Mouse (Mus musculus): ENCODE results near the gene Oaz2.

Oaz2 gene

GRCm38 (mm10) chr9:65695646-65696045 lies 27.8 kb downstream of the Oaz2 start:
- no peak for DNase-seq

DNA sequence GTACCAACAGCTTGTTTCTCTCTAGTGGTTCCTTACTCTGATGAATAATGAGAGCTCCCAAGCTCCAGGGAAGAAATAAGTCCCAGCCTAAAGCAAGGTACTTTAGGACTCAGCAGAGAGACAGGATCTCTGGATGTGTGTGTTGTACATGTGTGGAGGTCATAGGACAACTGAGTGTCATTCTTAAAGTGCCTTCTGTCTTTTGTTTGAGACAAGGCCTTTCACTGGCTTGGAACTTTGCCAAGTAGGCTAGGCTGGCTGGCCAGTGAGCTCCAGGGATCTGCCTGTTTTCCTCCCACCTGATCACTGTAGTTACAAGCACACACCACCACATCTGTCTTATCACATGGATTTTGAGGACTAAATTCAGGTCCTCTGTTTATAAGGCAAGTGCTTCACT lies 28.5 kb downstream of the Oaz2 start:
- DNase-seq = no peak

GRCm38 (mm10) chr9:65697356-65697755 lies 29.6 kb downstream of the Oaz2 start:
- DNase-seq = no peak

DNA sequence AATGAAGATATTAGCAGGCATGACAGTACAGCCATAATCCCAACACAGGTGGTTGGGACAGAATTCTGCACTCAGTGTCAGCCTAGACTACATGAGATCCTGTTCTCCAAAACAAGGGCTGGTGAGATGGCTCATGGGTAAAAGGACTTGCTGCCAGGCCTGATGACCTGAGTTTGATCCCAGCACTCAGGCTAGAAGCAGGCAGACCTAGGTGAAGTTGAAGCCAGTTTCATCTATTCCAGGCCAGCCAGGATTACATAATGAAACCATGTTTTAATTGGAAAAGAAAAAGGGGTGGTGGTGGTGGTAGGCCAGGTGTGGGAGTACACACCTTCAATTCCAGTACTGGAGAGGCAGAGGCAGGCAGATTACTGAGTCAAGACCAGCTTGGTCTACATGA lies 30.2 kb downstream of the Oaz2 start:
- DNase-seq = no peak

DNA sequence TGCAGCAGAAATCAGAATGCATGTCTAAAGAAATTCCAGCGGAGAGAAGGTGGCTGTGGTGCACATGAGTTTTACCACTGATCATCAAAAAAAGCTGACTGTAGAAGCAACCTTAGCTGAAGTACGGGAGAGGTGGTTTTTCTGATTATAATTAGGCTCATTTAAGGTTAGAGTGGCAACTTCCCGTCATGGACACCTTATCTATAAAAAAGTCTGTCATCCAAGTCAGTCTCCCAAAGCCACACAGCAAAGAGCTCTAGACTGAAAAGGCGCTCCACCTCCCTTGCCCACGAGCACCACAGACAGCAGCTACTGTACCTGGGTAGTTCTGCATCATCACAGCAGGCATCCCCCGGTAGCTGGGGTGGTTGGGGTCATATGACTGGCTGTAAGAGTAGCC lies 32.7 kb downstream of the Oaz2 start:
- no peak for DNase-seq

- no peak for DNase-seq
Measured at GRCm38 (mm10) chr9:65702286-65702685, 34.5 kb downstream of the Oaz2 start.

DNA sequence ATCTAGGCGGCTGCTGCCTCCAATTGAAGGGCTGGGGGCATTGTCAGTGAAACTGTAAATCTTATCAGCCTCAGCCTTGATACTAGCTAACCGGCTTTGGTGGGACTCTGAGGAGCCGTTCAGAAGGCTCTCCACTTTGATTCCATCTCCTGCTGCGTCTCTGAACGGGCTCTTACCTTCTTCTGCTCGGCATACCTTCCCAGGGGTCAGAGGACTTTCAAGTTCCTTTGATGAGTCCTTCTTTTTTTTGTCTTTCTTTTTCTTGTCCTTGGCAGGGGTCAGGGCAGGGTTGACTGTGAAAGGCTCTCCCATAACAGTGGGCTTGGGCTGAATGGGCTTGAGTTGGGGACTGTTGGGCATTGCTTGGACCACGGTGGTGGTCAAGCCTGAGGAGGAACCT lies 35.4 kb downstream of the Oaz2 start:
- DNase-seq = no peak

DNA sequence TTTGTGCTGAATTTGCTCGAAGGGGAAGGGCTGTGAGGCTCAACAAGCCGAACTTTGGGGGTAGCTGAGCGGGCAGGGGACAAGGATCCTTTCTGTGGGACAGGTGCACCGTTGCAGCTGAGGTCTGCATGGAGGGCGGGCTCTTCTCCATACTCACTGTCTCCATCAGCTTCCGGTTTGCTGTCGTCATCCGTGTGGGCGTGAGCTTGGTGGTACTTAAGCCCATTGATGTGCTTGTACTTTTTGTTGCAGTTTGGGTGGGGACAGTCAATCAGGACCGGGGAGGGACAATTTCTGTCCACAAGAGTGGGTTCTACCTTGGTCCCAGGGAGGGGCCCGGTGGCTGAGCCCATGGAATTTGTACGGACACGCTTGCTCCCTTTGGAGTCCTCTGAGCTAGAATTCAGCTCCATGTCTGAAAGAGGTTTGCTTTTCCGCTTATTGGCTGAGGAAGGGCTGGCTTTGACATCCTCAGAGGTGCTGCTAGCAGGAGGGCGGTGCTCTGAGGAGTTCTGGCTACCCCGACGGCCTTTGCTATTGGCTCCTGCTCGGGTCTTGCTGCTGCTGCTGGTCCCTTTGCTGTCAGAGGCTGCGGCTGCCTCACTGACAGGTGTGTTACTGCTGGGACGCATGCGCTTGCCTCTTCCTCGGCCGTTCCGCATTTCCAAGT lies 36.3 kb downstream of the Oaz2 start:
- no peak for DNase-seq

DNA sequence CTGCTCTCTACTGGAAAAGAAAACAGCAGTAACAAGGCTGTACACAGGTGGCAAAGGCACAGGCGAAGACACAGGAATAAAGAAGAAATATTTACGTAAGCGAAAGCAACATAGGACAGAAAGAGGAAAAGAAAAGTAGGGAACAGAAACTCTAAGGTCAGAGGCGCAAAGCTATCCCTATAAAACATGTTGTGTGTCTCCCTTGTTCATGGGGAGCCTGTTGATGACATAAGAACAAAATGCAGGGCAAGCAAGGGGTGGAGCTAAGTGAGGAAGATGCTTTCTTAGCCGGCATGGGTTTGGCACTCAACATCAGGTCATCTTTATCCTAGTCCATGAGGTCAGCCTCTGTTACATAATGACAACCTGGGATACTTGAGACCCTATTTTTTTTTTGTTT lies 50.4 kb downstream of the Oaz2 start:
- DNase-seq = no peak

GRCm38 (mm10) chr9:65721161-65721566 lies 53.4 kb downstream of the Oaz2 start:
- no peak for DNase-seq

DNA sequence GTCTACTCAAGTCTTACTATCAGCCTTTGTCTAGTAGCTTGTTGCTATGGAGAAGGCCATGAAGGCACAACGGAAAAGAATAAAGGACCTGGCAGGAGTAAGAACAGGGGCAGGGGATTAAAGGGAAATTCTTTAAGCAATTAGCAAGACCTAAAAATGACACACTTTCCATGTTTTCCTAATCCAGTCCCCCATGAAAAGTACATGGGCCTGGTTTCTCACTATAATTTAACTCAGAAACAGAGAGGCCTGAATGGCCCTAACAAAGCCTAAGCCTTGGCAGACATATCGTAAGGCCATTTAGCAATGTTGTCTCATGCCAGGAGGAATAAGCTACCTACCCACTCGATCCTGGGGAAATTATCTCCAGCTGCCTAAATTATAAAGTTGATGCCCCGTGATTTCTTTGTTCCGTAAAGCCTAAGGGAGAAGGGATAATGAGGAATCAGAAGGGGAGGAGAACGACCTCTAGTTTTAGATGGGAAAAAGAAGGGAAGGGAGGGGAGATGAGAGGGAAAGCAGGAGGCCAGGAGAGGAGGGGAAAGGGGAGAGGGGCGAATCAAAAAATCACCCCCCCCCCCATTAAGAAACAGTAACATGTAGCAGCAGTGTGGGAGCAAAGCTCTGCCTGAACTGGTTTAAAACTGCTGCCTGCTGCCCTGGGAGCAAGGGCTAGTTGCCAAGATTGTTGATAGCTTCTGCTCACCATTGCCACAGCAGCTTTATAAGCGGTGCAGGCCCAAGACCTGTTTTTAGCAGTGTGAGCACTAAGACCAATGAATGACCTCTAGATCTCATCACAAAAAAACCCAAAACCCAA lies 56.9 kb downstream of the Oaz2 start:
- no peak for DNase-seq

DNA sequence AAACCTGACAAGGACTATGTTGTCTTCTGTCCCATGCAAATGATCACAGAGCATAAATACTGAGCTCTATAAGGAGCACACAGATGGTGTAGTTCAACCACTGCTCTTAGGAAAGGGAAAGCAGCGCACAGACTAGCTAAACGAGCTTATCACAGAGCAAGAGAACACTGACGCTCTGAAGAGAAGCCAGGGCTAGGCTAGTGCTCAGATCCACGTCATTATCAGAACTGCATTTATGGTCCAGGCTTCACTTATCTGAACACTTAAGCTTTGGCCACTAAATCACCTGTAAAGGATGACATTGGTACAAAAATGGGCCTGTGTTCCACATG lies 57.5 kb downstream of the Oaz2 start:
- no peak for DNase-seq

DNA sequence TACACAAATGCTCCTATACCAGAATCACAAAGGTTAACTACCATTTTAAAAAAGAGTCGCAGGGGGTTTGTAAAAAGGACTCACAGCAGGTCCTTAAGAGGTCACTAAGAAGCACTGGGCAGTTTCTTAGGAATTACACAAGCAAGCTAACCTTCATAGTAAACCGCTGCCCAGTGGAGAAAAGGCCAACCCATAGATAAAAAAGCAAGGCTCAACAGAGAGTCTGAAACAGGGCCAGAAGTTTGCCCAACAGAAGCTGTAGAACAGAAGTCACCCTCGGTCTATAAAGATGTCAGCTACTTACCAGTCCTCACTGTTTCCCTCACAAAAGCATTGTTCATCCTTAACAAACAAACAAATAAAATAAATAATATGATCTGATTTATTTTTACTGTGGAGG lies 58.6 kb downstream of the Oaz2 start:
- no peak for DNase-seq

DNA sequence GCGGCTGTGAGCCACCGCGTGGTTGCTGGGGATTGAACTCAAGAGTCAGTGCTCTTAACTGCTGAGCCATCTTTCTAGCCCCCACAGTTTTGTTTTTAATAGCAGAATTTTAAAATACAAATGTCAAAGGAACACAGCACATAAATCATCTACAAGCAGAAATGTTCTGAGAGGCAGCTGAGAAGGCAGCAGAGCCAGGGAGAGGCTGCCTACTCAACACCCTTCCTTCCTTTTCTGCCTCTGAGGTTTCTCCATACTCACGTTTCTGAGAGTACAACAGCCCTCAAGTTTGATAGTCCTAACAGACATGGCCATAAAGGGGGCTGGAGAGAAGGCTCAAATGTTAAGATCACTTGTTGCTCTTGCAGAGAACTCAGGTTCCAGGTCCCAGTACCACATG lies 59.7 kb downstream of the Oaz2 start:
- no peak for DNase-seq

DNA sequence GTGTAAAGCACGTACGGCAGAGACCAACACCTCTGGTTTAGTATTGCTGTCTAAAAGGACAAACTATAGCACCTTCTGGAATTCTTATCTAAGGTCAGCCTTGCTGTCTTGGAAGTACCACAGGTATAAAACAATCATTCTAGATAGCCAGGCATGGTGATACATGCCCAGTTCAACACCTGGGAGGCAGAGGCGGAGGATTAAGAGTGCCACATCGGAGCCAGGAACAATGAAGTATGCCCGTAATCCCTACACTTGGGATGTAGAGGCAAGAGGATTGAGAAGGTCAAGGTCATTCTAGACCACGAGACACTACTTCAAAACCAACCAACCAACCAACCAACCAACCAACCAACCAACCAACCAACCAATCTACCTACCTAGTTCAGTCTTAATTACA lies 60.8 kb downstream of the Oaz2 start:
- no peak for DNase-seq

DNA sequence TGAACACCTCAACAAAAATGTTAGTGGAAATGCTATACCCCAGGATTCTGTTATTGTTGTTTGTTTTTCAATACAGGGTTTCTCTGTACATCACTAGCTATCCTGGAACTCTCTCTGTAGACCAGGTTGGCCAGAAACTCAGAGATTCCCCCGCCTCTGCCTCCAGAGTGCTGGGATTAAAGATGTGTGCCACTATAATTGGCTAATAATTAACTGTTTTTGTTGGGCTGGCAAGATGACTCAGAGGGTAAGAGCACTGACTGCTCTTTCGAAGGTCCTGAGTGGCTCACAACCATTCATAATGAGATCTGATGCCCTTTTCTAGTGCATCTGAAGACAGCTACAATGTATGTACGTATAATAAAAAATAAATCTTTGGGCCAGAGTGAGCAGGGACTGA lies 67.1 kb downstream of the Oaz2 start:
- no peak for DNase-seq

Measured in liver (tissue).